Mouse (Mus musculus) neural tube, embryonic 10.5 days (tissue): ENCODE results near the gene Sars2.

ENCODE experiments used
- DNase-seq: peaks from one replicate; pipeline ENCODE4 v3.0.0-alpha.2; 2017; ENCODE audit warnings: low spot score; ENCODE audit errors: extremely low spot score

The Sars2 gene

GRCm38 (mm10) chr7:28778825-28779224 lies 37.0 kb downstream of the Sars2 start:
- DNase-seq = no peak

GRCm38 (mm10) chr7:28780067-28780658 lies 38.4 kb downstream of the Sars2 start:
- DNase-seq = peak; percentile 86

GRCm38 (mm10) chr7:28780857-28781256 lies 39.1 kb downstream of the Sars2 start:
- no peak for DNase-seq

- no peak for DNase-seq
Measured at GRCm38 (mm10) chr7:28781261-28781663, 39.5 kb downstream of the Sars2 start.

GRCm38 (mm10) chr7:28785161-28785560 lies 43.4 kb downstream of the Sars2 start:
- DNase-seq = no peak

- no peak for DNase-seq
Measured at GRCm38 (mm10) chr7:28787884-28788283, 46.1 kb downstream of the Sars2 start.

DNA sequence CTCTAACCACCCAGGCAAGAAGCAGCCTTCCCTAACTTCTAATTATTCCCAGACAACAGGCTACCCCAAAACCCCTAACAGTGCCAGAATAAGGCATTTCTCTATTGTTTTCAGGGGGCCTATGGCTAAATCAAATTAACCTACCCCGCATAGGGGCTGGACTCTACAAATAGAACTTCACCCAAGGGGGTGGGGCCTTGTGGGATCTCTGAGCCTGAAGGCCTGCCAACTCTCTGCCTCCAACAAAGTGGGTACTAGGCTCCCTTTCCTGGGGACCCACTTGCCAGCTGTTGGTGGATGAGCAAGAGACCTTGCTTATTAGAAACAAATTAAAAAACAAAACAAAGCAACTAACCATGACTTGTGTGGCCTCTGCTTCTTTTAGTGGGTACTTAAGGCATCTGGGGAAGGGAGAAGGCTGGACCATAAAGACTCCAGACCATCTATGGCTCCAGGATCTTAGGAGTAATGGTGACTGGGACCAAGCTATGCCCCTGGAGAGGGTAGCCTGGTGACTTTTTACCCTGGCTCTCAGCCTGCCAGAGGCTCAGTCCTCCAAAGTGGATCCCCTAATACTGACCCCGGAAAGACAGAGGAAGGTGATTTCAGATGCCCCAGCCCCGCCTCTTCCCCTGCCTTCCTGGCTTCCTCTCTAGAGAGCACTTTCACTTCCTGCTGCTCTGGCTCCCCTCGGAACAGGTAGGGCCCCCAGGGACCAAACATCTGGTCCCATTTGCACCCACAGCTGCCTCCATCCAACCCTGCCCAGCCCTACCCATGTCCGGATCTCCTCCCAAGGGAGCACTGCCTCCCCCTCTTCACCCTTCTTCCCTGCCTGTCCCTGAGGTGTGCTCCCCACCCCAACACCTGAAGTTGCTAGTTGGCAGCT lies 46.8 kb downstream of the Sars2 start, which contains the start of gene Rinl:
Gene Rinl (plus strand): TSS at position 663 of the 889 bp plus-strand sequence.
- no peak for DNase-seq

GRCm38 (mm10) chr7:28789235-28789634 lies 47.4 kb downstream of the Sars2 start:
- no peak for DNase-seq

GRCm38 (mm10) chr7:28790066-28790806 lies 48.4 kb downstream of the Sars2 start:
- DNase-seq = no peak

DNA sequence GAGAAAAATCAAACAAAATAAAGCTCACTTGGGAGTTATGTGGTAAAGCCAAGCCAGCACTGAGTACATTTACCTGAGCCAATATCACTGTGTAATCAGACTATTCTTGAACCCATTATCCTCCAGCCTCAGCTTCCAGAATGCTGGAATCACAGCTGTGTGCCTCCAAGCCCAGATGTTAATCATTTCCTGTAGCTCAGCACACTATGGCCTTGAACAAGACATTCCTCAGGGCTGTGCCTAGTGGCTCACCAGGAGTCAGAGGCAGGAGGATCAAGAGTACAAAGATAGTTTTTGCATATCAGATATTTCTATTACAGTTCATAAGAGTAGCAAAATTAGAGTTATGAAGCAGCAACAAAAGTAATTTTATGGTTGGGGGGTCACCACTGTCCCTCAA lies 49.9 kb downstream of the Sars2 start:
- no peak for DNase-seq

DNA sequence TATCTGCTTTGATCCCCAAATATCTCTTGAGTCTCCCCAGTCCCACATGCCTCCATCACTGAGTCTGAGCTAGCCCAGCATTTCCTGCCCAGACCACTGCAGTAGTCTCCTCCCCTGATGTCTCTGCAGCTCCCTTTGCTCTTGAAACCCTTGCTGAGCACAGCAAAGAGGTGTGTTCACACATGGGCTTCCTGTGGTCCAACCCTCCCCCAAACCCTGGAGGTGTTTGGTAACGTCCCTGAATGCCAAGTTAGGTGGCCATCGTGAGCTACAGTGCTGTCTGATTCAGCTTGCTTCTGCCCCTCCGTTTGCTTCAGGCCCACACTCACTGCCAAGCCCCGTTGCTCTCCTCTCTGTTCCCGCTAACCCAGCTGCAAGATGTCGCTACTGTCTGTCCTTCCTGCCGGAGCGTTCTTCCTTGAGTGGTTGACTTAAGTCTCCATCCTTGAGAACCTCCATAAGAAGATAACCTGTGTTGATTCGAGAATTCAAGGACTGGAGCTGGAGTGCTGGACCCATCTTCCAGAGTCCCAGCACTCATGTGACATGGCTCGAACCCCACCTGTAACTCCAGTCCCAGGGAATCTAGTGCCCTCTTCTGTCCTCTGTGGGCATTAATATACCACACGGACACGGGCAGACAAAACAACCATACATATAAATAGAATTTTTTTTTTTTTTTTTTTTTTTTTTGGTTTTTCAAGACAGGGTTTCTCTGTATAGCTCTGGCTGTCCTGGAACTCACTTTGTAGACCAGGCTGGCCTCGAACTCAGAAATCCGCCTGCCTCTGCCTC lies 50.8 kb downstream of the Sars2 start:
- DNase-seq = no peak

- DNase-seq = no peak
Measured at GRCm38 (mm10) chr7:28793834-28794233, 52.0 kb downstream of the Sars2 start.

- DNase-seq = no peak
Measured at GRCm38 (mm10) chr7:28794496-28794895, 52.7 kb downstream of the Sars2 start.

DNA sequence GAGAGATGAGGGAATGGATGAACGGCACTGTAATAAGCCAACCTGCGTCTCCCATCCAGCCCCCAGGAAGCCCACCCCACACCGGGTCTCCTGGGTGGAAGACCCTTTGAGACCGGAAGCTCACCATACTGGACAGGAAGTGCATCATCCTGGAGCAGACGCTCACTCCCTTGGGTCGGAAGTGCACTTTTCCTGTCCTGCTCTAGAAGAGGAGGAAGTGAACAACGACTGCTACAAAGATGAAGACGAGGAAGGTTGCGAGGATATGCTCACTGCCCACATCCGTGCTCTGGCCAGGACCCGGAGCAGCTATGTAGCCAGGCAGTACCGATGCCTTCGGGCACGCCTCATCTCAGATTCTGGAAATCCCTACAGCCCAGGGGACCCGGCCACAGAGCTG lies 54.0 kb downstream of the Sars2 start:
- DNase-seq = no peak

GRCm38 (mm10) chr7:28796562-28796975 lies 54.8 kb downstream of the Sars2 start:
- DNase-seq = peak; percentile 78

DNA sequence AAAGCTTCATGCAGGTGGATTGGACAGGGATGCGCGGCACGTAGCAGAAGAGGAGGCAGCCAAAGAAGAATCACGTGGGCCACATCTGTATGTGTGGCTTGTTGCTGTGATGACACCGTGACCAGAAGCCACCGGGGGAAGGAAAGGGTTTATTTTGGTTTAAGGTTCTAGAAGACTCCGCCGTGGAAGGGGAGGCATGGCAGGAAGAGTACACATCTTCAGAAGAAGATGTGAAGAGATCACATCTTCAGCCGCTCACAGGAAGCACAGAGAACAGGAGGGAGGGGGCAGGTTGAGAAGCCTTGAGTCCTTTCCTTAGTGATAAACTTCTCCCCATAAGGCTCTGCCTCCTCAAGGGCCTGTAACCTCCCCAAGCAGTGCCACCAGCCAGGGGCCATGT lies 58.2 kb downstream of the Sars2 start:
- DNase-seq = no peak

- DNase-seq = no peak
Measured at GRCm38 (mm10) chr7:28801451-28801850, 59.7 kb downstream of the Sars2 start.

DNA sequence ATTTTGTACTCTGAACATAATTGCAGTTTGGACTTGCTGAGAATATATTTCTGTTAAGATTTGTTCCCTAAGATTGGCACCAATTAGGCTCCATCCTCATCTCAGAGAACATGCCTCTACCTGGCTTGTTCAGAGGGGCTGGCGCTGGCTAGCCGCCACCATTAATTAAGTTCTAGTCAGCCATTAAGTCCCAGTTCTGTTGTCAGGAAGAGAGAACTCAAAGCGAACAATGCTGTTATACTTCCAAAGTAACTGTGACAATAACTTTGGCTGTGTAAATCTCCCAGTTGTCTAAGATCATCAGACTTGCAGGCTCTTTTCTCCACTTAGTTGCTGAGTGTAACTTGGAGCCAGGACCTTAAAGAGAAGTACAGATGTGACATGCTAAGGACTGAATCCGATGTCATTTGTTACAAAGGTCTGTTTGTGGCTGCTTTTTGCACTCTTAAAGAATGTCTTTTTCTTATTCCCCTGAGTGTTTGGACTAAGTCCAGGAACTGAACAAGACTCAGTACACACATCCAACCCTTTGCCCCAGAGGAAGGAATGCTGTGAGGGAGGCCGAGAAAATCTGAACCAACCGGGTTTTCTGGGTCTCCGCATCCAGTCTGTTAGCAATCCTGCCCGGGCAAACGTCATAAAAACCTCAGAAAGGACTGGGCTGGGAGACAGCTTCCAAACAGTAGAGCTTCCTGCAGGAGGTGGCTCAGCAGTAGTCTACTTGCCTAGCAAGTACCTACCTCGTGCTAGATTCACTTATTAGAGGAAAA lies 60.3 kb downstream of the Sars2 start:
- no peak for DNase-seq

GRCm38 (mm10) chr7:28802846-28803588 lies 61.2 kb downstream of the Sars2 start:
- no peak for DNase-seq
